Mouse (Mus musculus) megakaryocyte, embryonic 14.5 days (primary cell): ENCODE data around the gene Clic6.

Experiments used
- FLI1 ChIP-seq: IDR thresholded peaks from 2 replicates; pipeline ENCODE4 v1.6.1; 2012; ENCODE audit warnings: low read length, inconsistent platforms, mixed read lengths
- GATA1 ChIP-seq: IDR thresholded peaks from 3 replicates; pipeline ENCODE4 v1.6.1; 2012; ENCODE audit warnings: mixed read lengths, low read length, inconsistent platforms, borderline replicate concordance

DNA sequence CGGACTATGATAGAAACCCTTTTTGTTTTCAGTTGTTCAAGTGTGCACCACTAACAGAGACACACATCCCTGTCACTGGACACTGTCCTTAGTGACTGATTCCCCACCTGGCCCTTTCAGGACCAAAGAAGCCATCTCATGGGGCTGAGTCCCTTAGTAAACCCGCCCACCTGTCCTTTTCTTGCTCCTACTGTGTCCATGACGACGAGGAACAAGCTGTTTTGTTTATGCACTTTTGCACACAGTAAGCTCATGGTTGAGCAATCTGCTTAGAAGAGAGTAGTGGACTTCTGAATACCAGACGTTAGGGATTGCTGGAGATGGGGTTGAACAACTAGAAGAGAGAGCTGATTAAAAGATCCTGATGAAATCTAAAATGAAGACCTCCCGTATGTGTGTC, 52.8 kb downstream of the Clic6 start:
- no peak for TF ChIP-seq GATA1
- TF ChIP-seq FLI1 = no peak
